Mouse (Mus musculus): ENCODE results near the gene Vash1.

The Vash1 gene

DNA sequence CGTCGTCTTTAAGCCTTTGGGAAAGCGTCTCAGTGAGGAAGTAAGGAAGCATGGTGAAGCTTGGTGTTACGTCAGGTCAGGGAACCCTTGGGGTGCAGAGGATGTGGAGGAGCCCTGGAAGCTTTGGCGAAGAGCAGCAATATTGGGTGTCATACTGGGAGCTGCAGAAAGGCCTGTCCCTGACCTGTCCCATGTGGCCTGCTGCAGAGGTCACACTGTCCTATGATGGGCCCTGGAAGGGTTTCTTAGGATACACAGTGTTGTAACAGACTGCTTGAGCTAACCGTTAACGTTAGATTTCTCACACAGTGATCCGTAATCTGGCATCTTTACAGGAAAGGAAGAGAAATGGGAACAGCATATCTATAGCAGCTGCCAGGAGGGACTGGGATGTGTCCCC, 3.7 kb downstream of the Vash1 start:
- peak in 1 of 2 experiments; percentile 40 for DNase-seq (ENCODE audit: low spot score in 2 of 2)

DNA sequence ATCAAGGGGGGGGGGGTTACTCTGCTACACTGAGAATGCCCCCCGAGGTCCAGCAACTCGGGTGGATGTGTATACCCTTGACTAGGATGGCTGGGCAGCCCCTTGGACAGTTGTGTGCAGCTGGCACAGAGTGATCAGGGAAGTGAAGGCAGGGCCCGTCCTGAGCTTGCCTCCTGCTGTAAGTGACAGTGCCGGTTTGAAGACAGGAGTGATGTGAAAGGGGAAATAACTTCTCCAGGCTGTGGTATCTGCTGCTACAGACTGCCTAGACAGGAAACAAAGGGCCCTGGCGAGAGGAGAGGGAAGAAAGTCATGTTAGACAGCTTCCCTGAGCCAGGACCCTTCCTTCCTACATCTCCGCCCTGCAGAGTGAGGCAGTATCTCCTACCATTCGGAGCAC, 5.2 kb downstream of the Vash1 start:
- peak in 1 of 2 experiments; percentile 38 for DNase-seq (ENCODE audit: low spot score in 2 of 2)

GRCm38 (mm10) chr12:86685275-86685674, 6.8 kb downstream of the Vash1 start:
- DNase-seq (ENCODE audit: low spot score in 2 of 2) = peak in 1 of 2 experiments; percentile 66

- DNase-seq (ENCODE audit: low spot score in 2 of 2) = peak; percentile 78 to 81
Measured at GRCm38 (mm10) chr12:86686551-86687330, 8.2 kb downstream of the Vash1 start.

GRCm38 (mm10) chr12:86687445-86687955, 9.0 kb downstream of the Vash1 start:
- no peak for DNase-seq (ENCODE audit: low spot score in 2 of 2)

DNA sequence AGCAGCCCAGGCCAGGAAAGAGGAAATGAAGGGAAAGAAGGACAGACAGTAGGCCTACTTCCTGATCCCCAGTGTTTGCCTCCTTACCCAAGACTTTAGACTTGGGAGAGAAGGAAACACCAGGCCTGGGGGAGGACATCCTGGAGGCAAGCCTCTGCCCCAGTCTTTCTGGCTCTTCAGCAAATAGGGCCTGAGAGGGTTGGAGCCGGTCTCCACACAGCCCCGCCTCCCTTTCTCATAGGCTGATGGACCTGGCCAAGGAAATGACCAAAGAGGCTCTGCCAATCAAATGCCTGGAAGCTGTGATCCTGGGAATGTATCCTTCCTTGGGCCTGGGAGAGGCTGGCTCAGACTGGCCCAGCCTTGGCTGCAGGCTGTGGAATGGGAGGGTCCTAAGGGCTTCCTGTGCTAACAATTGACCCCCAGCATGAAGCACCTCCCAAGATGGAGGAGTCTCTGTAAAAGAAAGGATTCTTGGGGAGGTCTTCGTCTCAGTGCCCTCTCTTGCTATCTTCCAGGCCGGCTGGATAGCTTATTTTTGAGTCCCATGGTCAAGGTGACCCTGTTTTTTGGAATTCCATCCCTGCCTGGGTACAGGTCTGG, 9.6 kb downstream of the Vash1 start:
- DNase-seq (ENCODE audit: low spot score in 2 of 2) = peak in 1 of 2 experiments; percentile 36

DNA sequence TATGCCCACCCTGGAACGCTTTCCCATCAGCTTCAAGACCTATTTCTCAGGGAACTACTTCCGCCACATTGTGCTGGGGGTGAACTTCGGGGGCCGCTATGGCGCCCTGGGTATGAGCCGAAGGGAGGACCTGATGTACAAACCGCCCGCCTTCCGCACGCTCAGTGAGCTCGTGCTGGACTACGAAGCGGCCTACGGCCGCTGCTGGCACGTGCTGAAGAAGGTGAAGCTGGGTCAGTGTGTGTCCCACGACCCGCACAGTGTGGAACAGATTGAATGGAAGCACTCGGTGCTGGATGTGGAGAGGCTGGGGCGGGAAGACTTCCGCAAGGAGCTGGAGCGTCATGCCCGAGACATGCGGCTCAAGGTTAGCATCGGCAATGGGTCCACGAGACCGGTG, 10.4 kb downstream of the Vash1 start:
- no peak for DNase-seq (ENCODE audit: low spot score in 2 of 2)

DNA sequence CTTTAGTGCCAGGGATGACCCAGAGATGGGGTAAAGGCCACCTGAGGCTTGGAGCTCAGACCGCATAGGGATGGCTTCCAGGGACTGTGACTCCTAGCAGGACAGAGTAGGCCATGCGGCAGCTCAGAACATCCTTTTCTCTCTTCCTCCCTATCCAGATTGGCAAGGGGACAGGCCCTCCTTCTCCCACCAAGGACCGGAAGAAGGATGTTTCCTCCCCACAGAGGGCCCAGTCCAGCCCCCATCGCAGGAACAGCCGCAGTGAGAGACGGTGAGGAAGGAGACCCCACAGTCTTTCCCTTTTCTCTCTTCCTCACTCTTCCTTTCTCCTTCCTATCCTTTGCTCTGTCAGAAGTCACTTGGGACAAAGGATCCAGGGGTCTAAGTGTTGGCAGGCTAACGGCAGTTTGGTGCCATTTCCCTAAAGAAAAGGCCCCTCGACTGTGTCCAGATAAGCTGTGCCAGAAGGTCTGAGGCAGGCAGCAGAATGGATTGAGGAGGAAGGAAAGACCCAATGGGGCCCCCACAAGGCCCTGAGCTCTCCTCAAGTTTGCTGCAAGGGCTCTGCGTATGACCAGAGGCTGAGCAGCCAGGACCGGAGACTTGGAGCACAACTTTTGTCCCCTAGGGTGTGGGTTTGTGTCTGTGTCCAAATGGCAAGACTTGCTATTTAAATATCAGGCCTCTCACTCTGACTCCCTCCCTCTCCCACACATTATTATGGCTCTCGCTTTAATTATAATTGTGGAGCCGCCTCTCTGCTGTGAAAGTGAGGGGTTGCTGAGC, 12.4 kb downstream of the Vash1 start:
- peak in 1 of 2 experiments; percentile 32 for DNase-seq (ENCODE audit: low spot score in 2 of 2)

DNA sequence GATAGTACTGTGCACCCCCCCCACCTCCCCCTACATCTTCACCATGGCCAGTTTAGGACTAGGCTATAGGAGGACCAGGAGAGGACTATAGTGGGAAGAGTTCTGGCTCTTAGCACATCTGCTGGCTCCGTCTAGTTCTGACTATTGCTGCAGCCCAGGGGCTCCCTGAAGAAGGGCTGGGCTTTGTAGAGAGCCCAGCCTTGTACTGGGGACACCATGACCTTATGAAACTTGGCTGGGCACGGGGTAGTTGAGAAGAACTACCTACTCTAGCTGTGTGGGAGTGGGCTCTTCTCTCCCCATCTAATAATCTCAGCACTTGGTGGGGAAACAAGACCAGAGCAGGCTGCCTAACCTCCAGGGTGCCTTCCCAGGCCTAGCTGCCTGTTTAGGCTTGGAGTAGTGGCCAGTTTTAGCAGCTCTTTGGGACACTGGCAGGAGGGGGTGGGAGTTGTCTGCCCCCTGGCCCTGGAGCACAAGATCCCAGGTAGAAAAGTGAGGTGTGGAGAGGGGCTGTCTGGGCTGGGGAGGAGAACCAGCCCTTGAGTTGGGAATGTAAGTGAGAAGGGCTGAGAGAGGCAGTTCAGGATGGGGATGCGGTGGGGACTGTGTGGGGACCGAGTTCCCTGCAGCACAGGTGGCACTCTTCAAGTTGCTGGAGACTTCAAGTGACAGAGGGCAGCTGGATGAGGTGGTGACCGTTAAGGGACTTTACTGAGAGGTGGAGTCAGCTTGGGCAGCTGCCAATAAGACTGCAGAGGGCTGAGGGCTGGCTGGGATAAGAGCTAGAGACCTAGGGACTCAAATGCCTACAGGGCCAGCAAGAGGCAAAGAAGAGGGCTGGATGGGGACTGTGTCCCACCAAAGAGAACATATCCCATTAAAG, 14.2 kb downstream of the Vash1 start:
- peak in 1 of 2 experiments; percentile 37 for DNase-seq (ENCODE audit: low spot score in 2 of 2)

DNA sequence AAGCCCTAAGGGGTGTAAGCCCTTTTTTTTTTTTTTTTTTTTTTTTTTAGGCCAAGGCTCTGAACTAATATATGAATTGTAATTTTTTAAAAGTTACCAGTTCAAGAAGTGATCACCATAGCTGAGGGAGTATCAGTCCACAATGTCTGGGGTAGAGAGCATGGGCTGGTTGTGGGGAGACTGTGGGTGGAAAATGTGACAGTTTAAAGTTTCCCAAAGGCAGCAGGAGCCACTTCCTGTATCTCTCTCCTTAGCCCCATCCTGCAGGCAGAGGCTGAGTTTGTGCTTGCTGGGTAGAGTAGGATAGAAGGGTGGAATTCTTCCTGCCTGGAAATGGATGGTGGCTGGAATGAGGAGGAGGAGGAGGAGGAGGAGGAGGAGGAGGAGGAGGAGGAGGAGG, 14.9 kb downstream of the Vash1 start:
- DNase-seq (ENCODE audit: low spot score in 2 of 2) = no peak

DNA sequence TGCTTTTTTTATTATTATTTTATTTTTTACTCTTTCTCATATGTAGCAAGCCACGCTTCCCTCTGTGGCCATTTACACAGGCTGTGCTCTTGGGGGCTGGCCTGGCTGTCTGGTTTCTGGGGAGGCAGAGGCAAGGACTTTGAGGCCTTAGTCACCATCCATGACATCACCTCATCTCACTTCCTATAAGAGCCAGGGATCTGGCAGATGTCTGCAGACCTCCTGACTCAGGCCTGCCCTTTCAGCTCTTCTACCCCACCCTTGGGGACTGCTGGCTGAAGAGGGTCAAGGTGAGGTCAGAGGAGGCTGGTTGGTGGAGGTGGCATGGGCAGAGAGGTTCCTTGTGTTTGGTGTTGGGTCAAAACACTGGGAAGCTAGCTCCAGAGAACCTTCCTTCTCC, 15.9 kb downstream of the Vash1 start:
- no peak for DNase-seq (ENCODE audit: low spot score in 2 of 2)

GRCm38 (mm10) chr12:86697996-86698395, 19.5 kb downstream of the Vash1 start:
- DNase-seq (ENCODE audit: low spot score in 2 of 2) = peak in 1 of 2 experiments; percentile 41

GRCm38 (mm10) chr12:86698537-86698936, 20.0 kb downstream of the Vash1 start:
- DNase-seq (ENCODE audit: low spot score in 2 of 2) = no peak

DNA sequence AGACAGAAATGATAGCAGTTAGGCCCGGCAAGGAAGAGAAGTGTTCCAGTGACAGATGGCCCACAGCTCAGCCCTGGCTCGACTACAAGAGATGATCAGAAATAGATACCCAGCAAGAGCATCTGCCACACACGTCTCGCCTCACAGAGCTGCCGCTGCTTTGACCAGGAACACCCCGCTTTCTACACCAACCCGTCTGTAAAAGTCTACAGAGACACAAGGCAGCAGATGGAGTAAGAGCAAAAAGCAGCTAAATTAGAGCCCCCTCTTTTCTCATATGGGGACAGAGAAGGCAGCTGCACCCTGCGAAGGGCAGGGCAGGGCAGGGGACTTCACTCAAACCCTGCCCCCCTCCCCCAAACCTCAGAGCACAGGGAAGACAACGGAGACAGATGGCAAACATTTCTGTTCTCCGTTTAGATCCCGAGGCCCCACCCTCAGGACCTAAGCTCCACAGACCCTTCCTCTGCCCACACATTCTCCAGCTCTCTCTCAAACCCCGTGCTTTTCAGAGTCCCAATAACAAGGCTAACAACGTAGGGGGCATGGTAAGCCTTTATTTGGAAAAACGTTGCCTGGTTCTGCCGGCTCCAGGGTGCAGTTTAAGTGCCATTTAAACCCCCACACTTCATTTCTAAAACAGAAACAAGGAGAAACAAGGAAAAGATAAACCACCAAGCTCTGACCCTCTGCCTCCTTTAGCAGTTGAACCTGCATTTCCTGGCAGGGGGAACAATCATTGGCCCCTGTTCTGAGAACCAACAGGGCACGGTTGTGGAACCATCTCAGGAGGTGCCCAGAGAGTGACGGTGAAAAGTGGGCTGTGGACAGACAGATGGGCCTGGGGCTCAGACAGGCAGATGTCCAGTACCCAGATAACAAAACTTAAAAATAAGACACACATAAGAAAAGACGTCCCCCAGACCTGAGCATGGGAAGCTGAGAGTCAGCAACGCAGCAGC, 21.7 kb downstream of the Vash1 start:
- peak; percentile 88 to 95 for DNase-seq (ENCODE audit: low spot score in 2 of 2)

- peak in 1 of 2 experiments; percentile 43 for DNase-seq (ENCODE audit: low spot score in 2 of 2)
Measured at GRCm38 (mm10) chr12:86700927-86701310, 22.4 kb downstream of the Vash1 start.

GRCm38 (mm10) chr12:86701491-86701890, 23.0 kb downstream of the Vash1 start:
- DNase-seq (ENCODE audit: low spot score in 2 of 2) = peak in 1 of 2 experiments; percentile 40

DNA sequence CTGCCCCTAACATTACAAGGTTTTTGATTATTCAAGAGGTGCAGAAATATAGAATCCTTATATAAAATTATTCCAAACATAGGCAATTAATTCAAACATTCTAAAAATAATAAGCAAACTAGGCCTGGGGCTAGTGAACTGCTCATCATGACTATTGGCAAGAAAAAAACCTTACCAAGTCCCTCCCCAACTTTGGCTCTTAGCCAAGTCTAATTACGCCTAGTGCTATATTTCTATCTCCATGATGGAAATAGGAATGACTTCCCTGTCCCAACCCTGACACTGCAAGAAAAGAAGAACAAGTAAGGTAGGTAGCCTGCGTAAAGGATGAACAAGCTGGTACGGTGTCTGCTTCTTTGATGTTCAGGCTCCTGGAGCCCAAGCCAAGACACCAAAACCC, 24.2 kb downstream of the Vash1 start:
- no peak for DNase-seq (ENCODE audit: low spot score in 2 of 2)

DNA sequence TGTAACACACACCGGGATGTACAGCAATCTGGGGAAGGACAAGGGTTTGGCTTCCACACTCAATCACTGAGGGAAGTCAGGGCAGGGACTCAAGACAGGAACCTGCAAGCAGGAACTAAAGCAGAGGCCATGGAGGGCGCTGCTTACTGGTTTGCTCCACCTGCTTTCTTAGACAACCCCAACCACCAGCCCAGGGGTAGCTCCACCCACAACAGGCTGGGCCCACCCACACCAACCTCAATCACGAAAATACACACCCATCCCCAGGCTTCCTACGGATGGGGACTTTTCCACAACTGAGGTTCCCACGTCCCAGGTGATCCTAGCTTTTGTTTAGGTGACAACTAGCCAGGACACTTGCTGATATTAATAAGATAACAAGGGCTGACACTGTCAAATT, 27.3 kb downstream of the Vash1 start:
- no peak for DNase-seq (ENCODE audit: low spot score in 2 of 2)

DNA sequence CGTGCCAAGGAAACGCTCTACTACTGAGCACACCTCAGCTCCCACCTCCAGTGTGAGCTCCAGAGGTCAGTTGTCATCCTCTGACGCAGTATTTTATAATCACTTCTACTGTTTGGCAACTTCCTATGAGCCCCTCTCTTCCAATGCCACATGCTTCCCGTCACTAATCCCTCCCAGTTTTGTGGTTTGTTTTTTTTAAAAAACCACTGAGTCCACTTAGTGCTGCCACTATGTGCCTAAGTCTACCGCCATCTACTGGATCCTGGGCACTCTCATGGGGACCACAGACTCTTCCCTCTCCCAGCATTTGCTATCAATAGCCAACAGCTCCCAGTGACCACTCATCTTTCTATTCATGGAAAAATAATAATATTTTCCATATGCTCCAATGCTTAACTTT, 35.5 kb downstream of the Vash1 start:
- no peak for DNase-seq (ENCODE audit: low spot score in 2 of 2)

- DNase-seq (ENCODE audit: low spot score in 2 of 2) = peak; percentile 69 to 82
Measured at GRCm38 (mm10) chr12:86715401-86715800, 36.9 kb downstream of the Vash1 start.
